Mouse (Mus musculus) kidney, adult 2 months (tissue): ENCODE measurements around the gene A530064D06Rik. TPM values are rescaled to one million over a fixed set of nuclear protein-coding genes. Genes with fewer than 3 reads are reported as not detected.

Experiments
- DNase-seq: peaks from one replicate; pipeline ENCODE4 v3.0.0; 2021
- H3K27ac ChIP-seq: fragments of 200-500 bp; 2 replicates; pipeline ENCODE4 v1.5.1; 2012; ENCODE audit warnings: low read depth, low read length, control low read depth, inconsistent platforms; ENCODE audit not compliant: insufficient read depth
- H3K27me3 ChIP-seq: fragments of 200-500 bp; replicated peaks from 2 replicates; pipeline ENCODE4 v1.6.1; 2012; ENCODE audit warnings: mild to moderate bottlenecking, moderate library complexity, low read length, inconsistent platforms; ENCODE audit not compliant: control insufficient read depth, insufficient read depth
- H3K36me3 ChIP-seq: fragments of 200-500 bp; 2 replicates; pipeline ENCODE4 v1.6.1; 2012; ENCODE audit warnings: mild to moderate bottlenecking, moderate library complexity, low read length, inconsistent platforms; ENCODE audit not compliant: control insufficient read depth, insufficient read depth
- H3K4me1 ChIP-seq: fragments of 200-500 bp; 2 replicates; pipeline ENCODE4 v1.6.1; 2011; ENCODE audit warnings: low read length; ENCODE audit not compliant: control insufficient read depth, insufficient read depth
- H3K4me3 ChIP-seq: fragments of 200-500 bp; 2 replicates; pipeline ENCODE4 v1.5.1; 2011; ENCODE audit warnings: mild to moderate bottlenecking, low read depth, low read length, control low read depth; ENCODE audit not compliant: insufficient read depth
- CTCF ChIP-seq: fragments of 200-500 bp; conservative IDR thresholded peaks from 2 replicates; pipeline ENCODE4 v1.5.1; 2011; ENCODE audit warnings: low read depth, mild to moderate bottlenecking, control low read depth, low read length, moderate library complexity, mixed read lengths; ENCODE audit not compliant: insufficient read depth, insufficient read length
- POLR2A ChIP-seq: fragments of 200-500 bp; IDR thresholded peaks from one replicate; pipeline ENCODE4 v1.6.1; 2011; ENCODE audit warnings: low read depth, low read length, control low read depth
- WGBS: fragments of 180-500 bp; shearing (Covaris S2); methylation state at CpG from one replicate; pipeline ENCODE4 v1.1.7; 2018; 5-methylcytosine and 5-hydroxymethylcytosine counted together
- polyA plus RNA-seq: library from polyadenylated mRNA; depleted of rRNA; stranded (reverse); fragments of >200 nt; gene quantifications from 2 replicates; pipeline ENCODE4 v1.2.3, GENCODE M21; 2012

The A530064D06Rik gene
- polyA plus RNA-seq, 1 experiment, result 0.27 TPM

DNA sequence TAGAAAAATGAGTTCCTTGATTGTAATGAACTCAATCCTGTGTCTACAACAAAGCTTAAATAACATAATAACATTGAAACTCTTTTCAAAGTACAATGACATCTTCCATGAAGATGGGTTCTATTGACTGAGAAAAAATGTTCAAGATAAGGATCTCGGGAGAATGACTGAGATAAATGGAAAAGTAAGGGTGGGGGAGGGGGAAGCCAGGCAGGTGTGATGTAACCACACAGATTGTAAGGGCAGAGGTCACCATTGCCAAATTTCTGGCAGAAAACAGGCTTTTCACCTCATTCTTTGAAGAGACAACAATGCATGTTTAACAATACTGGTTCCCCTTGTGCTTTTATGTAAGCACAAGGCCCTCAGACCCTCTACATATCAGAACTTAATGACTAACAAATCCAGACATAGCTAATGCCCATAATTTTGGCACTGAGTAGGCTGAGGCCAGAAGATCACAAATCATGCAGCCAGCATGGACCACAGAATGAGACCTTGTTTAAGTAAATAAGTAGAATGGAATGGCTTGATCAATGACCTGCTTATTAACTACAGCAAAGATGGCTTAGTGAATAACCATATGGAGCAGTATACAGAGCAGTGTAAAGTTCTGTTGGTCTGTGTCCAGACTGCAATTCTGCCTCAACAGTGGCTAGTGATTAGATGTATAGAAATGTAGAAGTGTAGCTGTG is 9.5 kb downstream of the A530064D06Rik start:
- Histone ChIP-seq H3K27me3 (no peaks in the 10 kb centered on the region), H3K4me1 (no peaks in the 10 kb centered on the region), H3K4me3 (no peak overlapping the region), H3K27ac (no peak overlapping the region), H3K36me3 (no peaks in the 10 kb centered on the region)
- no peak for TF ChIP-seq CTCF
- no peak for TF ChIP-seq POLR2A
- DNase-seq, result no peak
- whole genome bisulfite sequencing, result 64% methylated on average over 1 of the region's 1 CpGs

- H3K4me1 ChIP-seq, result no peaks in the 10 kb centered on the region
- no peak within 1 kb of the TSS for H3K27ac ChIP-seq
- 79% methylated on average over 3 of the region's 3 CpGs for WGBS
- H3K27me3 ChIP-seq, result no peaks in the 10 kb centered on the region
- no peak for DNase-seq
- TF ChIP-seq CTCF (no peak), POLR2A (no peak)
- H3K4me3 ChIP-seq, result no peak within 1 kb of the TSS
- H3K36me3 ChIP-seq, result no peaks in the 10 kb centered on the region
Measured at GRCm38 (mm10) chr17:48146120-48146519, 21.0 kb downstream of the A530064D06Rik start, which contains the start of gene 9830107B12Rik. Gene 9830107B12Rik (minus strand): TSS chr17:48146268.

DNA sequence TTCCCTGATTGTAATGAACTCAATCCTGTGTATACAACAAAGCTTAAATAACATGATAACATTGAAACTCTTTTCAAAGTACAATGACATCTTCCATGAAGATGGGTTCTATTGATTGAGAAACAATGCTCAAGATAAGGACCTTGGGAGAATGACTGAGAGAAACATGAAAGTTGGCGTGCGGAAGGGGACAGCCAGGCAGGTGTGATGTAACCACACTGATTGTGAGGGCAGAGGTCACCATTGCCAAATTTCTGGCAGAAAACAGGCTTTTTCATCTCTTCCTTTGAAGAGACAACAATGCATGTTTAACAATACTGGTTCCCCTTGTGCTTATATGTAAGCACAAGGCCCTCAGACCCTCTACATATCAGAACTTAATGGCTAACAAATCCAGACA is 34.3 kb downstream of the A530064D06Rik start:
- 88% methylated on average over 2 of the region's 2 CpGs for WGBS
- TF ChIP-seq POLR2A (no peak), CTCF (no peak)
- no peaks in the 10 kb centered on the region for H3K36me3 ChIP-seq
- DNase-seq, result no peak
- no peak overlapping the region for H3K27ac ChIP-seq
- H3K27me3 ChIP-seq, result no peaks in the 10 kb centered on the region
- H3K4me3 ChIP-seq, result no peak overlapping the region
- no peaks in the 10 kb centered on the region for H3K4me1 ChIP-seq

DNA sequence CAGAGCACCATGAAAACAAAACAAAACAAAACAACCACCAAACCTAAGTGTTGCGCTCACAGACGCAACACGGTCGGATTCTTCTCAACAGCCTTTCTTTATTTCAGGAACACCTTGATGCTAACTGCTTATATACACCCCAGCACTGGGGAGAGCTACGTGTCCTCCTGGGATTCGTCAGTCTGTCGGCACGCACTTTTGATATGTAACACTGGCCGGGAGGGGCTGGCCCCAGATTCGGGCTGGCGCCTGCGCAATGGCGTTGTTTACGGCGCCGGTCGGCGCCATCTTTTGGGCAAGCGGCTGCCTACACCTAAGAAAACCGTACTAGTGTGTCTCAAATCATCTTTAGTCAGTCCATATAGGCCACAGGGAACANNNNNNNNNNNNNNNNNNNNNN is 46.6 kb downstream of the A530064D06Rik start:
- TF ChIP-seq POLR2A (no peak), CTCF (no peak)
- 91% methylated on average over 20 of the region's 20 CpGs for WGBS

DNA sequence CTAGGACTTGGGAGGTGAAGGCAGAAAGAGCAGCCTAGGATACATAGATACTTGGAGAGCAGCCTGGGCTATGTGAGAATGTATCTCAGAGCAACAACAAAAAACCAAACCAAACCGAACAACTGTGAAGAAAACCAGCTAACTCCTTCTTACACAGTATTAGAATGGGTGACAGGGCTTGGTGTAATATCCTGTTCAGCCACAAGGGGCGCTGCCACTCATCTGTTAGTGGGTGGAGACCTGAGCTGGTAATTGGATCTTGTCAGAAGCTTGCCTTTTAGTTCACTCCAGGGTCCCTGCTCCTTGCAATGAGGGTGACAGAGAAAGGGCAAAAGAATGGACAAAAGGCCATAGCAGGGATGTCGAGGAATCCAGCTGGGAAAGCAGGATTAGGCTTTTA is 47.4 kb downstream of the A530064D06Rik start:
- H3K4me1 ChIP-seq, result no peaks in the 10 kb centered on the region
- WGBS, result 27% methylated on average over 3 of the region's 3 CpGs
- H3K27me3 ChIP-seq, result no peaks in the 10 kb centered on the region
- H3K36me3 ChIP-seq, result no peaks in the 10 kb centered on the region
- DNase-seq, result peak; percentile 71
- no peak for TF ChIP-seq POLR2A
- peak; percentile 85 for TF ChIP-seq CTCF
- H3K4me3 ChIP-seq, result no peak overlapping the region
- H3K27ac ChIP-seq, result no peak overlapping the region

More for the DNA sequence above, 46.6 kb downstream of the A530064D06Rik start:
- no peak for DNase-seq
- Histone ChIP-seq H3K4me1 (no peaks in the 10 kb centered on the region), H3K4me3 (no peak overlapping the region), H3K27ac (no peak overlapping the region), H3K36me3 (no peaks in the 10 kb centered on the region), H3K27me3 (no peaks in the 10 kb centered on the region)

- WGBS, result 60% methylated on average over 1 of the region's 1 CpGs
Measured at GRCm38 (mm10) chr17:48118570-48118969, 48.5 kb downstream of the A530064D06Rik start.

GRCm38 (mm10) chr17:48110547-48111287 is 56.4 kb downstream of the A530064D06Rik start:
- DNase-seq, result peak; percentile 14

More at GRCm38 (mm10) chr17:48118570-48118969, 48.5 kb downstream of the A530064D06Rik start:
- Histone ChIP-seq H3K36me3 (no peaks in the 10 kb centered on the region), H3K4me3 (no peak overlapping the region), H3K27ac (no peak overlapping the region), H3K4me1 (no peaks in the 10 kb centered on the region), H3K27me3 (no peaks in the 10 kb centered on the region)
- DNase-seq, result no peak
- no peak for TF ChIP-seq CTCF
- TF ChIP-seq POLR2A, result no peak

More at GRCm38 (mm10) chr17:48110547-48111287, 56.4 kb downstream of the A530064D06Rik start:
- no peaks in the 10 kb centered on the region for H3K27me3 ChIP-seq
- TF ChIP-seq CTCF (peak; percentile 52), POLR2A (no peak)
- no peak overlapping the region for H3K27ac ChIP-seq
- H3K4me1 ChIP-seq, result no peaks in the 10 kb centered on the region
- no peaks in the 10 kb centered on the region for H3K36me3 ChIP-seq
- WGBS, result 54% methylated on average over 8 of the region's 8 CpGs
- H3K4me3 ChIP-seq, result no peak overlapping the region
